Mouse (Mus musculus): ENCODE data around the gene Dapk2.

Dapk2 gene

DNA sequence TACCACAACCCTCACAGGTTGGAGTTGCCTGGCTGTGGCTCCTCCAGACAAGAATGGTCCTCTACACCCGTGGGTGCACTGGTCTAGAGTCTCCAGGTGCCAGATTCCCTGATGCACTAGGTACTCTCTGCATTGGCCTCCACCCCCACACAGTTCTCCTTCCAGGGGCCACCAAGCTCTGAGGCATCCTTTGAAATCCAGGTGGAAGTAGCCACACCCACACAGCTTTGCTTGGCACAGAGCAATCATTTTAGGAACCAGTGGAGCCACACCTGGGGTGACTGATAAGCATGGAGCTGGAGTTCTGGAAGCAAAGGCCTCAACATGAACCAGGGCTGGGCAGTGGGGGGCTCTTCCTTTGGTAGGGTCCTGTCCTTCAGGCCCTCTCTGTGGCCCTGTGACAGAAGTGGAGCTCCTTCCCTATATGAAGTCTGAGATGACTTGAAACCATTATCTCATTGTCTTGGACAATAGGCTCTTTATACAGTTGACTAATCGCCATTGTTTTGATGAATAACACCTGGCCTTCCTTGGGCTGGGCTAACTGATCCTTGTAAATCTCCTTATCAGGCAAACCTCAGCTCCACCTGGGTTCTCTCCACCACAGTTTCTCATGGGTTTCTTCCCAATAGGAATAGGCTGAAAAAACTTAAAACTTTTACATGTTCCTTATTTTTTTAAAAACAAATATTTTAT lies 70.6 kb downstream of the Dapk2 start:
- DNase-seq (ENCODE audit: low read depth in 1 of 2, low spot score in 2 of 2) = no peak

DNA sequence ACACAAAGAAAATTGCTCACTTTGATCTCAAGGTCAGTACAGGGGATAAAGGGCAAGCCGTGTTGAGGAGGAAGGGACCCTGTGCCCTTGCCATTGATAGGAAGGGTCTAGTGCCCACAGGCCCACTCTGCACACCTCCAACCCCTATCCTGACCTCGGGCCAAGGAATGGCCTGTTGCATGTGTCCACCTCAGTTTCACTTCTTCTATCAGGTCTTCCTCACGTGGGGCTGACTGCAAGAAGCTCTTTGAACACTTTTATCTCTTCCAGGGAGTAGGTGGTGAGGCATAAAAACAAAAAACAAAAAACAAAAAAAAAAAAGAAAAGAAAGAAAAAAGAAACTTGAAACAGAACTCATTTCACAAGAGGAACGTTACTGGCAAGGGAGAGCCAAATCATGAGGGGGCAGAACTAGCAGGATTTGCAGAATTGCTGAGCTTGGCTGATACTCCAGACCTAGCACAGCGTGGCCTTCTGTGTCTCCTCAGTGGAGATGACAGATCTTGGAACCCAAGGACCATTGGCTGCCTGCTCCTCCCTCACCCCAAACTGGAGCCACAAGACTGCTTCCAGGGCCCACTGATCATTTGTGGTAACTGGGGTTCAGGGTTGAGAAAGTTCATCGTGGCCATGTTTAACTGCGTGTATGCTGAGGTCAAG lies 73.9 kb downstream of the Dapk2 start:
- DNase-seq (ENCODE audit: low read depth in 1 of 2, low spot score in 2 of 2) = no peak

DNA sequence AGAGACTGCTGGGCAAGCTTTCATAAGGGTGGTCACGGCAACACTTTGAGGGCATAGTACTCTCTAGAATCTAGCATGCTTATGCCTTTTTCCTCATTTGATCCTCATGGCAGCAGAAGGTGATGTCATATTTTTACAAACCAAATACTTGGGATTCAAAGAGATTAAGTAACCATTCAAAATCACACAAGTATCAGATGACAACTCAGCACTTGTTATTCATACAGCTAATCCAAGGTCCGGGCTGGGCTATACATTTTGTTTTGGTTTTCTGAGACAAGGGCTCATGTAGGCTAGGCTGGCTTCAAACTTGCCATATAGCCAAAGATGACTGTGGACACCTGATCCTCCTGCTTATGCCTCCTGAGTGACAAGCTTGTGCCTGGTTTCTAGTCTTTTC lies 78.6 kb downstream of the Dapk2 start:
- DNase-seq (ENCODE audit: low read depth in 1 of 2, low spot score in 2 of 2) = no peak

DNA sequence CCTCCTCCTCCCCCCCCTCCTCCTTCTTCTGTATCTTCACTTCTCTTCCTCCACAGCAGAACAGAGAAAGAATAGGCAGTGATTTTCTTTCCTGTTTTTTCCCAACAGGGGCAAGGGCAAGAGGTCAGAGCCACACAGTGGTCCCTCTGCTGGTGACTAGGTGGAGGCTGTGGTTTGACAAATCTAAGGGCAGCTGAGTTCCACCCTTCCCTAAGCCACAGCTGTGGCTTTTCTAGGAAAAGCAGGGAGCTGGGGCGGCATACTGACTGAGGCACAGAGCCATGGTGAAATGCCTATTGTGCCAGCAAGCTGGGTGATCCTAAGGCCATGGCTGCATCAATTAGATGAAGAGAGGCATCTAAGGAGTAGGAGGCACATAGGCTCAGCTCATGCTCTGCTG lies 79.7 kb downstream of the Dapk2 start:
- DNase-seq (ENCODE audit: low read depth in 1 of 2, low spot score in 2 of 2) = no peak

DNA sequence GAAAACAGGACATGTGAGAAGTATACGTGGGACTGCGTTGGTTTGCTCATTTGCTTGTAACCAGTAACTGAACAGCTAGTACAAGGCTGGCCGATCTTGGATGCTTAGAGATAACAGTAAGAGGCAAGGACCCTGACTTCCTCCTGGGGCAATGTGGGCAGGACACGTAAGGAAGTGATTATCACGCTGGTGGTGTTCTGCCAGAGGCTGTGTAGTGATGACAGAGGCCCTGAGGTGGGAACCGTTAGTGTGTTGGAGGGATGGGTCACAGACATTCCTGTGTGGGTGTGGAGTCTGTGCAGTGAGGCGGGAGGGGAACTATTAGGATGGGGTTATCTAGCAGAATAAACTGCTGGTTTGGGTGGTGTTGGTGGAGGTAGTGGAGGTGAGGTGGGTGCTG lies 81.2 kb downstream of the Dapk2 start:
- DNase-seq (ENCODE audit: low read depth in 1 of 2, low spot score in 2 of 2) = no peak

DNA sequence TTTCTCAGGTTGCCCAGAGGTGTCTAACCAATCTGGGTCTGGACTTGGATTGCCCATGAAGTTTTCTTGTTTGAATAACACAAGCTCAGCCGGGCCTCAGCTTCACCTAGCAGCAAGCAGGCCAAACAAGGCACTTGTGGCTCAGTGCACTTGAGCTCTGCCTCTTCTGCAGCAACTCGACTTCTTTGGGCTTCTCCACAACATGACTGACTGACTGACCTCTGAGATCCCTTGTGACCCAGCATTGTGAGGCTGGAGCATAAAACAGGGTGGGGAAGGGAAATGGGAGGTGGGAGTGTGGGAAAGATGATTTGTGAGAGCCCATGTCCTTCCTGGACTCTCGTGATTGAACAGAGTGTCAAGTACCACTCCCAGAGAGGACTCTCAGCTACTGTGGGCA lies 81.7 kb downstream of the Dapk2 start:
- no peak for DNase-seq (ENCODE audit: low read depth in 1 of 2, low spot score in 2 of 2)

DNA sequence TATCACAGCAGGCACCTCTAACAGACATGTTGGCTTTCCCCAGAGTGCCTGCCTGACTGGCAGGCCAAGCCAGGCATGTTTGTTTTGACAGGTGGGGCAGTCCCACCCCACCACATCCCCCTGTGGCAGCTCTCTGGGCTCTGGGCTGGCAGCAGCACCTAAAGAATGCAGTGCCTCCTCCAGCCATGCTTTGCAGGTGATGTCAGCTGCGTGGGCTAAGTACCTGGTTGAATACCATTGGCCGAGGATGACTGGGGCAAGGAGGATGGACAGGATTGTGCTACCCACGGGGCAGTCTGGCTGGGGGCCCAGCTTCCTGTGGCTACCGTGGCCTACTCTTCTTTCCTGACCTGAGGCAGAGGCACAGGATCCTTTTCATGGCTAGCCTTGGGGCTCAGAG lies 82.5 kb downstream of the Dapk2 start:
- DNase-seq (ENCODE audit: low read depth in 1 of 2, low spot score in 2 of 2) = no peak

DNA sequence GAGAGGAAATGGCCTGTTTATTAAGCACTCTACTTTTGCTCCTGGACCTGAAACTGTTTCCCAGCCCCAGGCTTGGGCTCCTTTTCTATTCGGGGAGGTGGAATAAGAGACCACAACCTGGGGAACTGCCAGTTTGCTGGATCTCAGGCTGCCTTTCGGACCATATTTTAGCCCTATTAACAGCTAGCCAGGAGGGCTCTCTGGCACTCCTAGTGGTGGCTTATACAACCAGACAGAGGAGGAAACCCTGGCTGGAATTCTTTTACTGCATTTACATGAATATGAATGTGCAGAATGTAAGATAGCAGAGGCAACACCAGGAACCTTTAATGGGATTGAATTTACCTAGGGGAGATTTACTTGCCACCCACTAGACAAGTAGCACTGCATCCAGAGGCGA lies 83.0 kb downstream of the Dapk2 start:
- DNase-seq (ENCODE audit: low read depth in 1 of 2, low spot score in 2 of 2) = no peak

DNA sequence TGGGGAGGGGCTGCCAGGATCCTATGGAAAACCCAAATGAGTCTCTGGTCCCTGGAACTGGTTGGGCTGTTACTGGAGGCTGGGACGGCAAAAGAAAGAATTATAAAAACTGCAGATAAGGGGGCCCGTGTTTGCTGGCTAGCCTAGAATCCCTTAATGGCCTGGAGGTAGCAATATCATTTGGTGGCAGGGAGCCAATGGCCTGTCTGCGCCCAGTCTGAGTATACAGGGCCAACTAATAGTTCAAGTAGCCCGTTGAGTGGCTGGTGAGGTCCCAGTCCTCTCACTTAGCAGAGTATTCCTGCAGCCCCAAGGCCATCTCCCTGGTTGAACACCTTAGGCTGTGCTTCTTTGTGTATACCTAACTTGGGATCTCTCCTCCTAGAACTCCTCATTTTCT lies 83.7 kb downstream of the Dapk2 start:
- no peak for DNase-seq (ENCODE audit: low read depth in 1 of 2, low spot score in 2 of 2)

DNA sequence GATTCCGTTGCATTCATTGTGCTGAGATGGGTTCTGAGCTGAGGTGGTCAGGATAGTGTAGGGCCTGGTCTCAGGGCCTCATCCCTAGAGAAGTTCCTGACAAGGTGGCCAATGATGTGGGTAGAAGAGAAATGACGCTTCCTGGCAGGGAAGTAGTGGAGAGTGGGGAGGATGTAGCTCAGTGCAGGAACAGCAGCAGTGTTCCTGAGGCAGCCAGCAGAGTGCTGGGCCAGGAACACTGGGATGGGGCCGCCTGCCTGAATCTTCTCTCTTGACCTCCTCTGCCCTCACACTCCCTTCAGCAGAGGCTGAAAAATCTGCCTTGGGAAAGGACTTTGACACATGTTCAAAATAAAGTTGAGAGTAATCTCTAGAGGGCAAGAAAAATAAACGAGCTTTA lies 85.2 kb downstream of the Dapk2 start:
- DNase-seq (ENCODE audit: low read depth in 1 of 2, low spot score in 2 of 2) = no peak

DNA sequence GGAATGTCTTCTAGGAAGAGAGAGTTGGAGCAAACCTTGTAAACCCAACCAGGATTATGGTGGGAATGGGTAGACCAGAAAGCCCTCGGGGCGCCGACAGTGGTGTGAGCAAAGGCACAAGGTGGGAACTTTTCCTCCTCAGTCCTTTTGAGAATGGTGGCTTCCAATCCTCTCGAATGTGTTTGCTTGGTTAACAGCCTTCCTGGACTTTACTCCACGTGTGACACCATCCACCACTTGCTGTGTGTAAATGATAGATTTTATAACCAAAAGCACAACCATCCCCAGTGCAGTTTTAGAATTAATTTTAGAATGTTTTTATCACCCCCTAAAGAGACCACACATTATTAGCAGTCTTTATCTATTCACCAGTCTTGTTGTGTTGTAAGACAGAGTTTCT lies 86.1 kb downstream of the Dapk2 start:
- DNase-seq (ENCODE audit: low read depth in 1 of 2, low spot score in 2 of 2) = no peak

DNA sequence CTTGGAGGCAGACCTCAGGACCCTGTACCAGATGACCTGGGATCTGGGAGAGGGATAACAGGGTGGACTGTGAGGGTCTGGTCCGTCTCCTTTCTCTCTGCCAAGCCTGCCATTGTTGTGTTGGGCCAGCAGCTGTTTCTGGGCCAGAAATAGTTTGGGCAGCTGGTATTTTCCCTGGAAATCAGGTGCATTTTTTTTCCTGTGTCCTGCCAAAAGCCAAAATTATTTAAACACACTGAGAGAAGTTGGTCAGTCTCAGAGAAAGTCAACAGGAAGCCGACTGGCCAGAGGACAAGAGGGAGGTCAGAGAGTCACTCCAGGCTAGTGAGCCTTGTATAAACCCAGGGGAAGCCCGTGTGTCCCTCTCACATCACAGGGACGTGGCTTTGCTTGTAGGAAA lies 87.7 kb downstream of the Dapk2 start:
- DNase-seq (ENCODE audit: low read depth in 1 of 2, low spot score in 2 of 2) = no peak

DNA sequence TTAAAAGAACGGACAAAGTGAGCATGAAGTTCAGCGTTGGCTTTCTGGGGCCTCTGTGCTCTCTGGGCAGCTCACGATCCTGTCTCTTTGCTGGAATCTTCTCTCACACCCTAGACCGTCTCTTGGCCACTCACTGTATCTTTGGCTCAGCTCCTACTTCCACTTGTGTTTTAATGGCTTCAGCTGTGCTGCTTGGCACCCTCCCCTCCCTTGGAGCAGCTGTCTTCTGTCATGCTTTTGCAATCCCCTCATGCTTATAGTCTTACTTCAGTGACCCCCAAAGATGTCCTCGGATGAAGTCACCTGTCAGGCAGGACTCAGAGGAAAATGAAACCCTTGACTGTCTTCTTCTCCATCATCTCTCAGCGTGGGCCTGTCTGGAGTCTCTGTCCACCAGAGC lies 91.3 kb downstream of the Dapk2 start:
- DNase-seq (ENCODE audit: low read depth in 1 of 2, low spot score in 2 of 2) = no peak

DNA sequence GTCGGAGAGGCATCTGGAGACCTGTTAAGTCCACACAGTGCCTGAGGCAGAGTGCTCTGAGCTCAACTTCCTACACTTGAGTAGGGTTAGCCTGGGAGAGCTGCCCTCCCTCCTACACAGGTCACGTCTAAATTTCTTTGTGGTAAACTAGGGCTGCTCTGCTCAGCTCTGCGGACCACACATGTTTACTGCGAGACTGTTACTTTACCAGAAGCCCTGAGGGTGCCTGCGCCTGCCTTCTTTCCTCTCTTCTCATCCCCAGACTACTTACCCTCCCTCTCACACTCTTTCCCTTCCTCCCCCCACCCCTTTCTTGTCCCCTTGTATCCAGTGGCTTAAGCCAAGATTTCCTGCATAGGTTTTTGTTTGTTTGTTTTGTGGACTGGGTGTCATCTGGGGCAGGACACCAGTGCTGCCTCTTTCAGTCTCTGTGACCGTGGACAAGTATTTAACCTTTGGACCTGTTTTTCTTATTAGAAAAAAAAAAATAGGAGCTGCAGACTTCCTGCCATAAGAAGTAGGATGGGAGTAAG lies 93.2 kb downstream of the Dapk2 start:
- no peak for DNase-seq (ENCODE audit: low read depth in 1 of 2, low spot score in 2 of 2)

DNA sequence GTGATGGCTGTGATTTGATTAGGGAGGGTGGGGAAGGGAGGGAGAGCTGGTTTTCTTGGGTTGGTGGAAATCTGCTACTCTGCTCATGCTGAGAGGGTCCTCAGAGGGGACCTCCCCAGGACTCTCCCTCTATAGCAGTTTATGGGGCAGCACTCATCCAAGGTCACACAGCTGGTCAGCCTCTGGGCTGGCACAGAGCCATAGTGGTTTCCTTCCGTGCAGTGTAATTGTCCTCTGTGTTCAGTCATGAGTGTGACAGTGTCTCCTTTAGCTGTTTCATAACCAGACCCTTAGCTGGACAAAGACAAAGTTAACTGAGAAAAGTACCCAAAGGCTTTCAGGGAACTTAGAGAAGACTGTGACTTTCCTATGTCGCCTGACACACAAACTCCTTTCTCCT lies 103.7 kb downstream of the Dapk2 start:
- no peak for DNase-seq (ENCODE audit: low read depth in 1 of 2, low spot score in 2 of 2)

DNA sequence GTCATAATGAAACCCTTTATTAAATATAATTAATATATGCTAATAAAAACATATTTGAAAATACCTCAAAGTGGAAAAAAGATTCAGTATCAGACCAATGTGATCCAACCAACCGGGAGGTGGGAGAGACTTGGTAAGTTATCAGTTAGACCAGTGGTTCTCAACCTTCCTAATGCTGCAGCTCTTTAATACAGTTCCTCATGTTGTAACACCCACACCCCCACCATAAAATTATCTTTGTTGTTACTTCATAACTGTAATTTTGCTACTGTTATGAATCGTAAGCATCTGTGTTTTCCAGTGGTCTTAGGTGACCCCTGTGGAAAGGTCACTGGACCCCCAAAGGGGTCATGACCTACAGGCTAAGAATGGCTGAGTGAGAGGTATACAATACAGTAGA lies 105.7 kb downstream of the Dapk2 start:
- no peak for DNase-seq (ENCODE audit: low read depth in 1 of 2, low spot score in 2 of 2)

DNA sequence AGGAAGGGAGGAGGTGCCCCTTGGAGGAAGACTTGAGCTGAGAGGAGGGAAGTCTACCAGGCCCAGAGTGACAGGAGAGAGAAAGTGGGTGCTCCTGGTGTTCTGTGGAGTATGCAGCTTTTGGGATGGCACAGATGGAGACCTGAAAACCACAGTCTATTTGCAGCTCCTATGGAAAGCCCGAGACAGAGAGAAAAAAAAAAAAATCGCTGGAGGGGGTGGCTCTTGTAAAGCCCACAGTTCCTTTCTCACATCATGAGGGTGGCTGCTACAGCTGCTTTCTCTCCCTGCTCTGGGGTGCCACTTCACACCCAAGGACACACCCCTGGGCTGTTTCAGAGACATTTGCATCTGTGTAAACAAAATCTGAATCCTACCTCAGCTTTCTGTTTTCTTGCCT lies 107.6 kb downstream of the Dapk2 start:
- DNase-seq (ENCODE audit: low read depth in 1 of 2, low spot score in 2 of 2) = no peak

DNA sequence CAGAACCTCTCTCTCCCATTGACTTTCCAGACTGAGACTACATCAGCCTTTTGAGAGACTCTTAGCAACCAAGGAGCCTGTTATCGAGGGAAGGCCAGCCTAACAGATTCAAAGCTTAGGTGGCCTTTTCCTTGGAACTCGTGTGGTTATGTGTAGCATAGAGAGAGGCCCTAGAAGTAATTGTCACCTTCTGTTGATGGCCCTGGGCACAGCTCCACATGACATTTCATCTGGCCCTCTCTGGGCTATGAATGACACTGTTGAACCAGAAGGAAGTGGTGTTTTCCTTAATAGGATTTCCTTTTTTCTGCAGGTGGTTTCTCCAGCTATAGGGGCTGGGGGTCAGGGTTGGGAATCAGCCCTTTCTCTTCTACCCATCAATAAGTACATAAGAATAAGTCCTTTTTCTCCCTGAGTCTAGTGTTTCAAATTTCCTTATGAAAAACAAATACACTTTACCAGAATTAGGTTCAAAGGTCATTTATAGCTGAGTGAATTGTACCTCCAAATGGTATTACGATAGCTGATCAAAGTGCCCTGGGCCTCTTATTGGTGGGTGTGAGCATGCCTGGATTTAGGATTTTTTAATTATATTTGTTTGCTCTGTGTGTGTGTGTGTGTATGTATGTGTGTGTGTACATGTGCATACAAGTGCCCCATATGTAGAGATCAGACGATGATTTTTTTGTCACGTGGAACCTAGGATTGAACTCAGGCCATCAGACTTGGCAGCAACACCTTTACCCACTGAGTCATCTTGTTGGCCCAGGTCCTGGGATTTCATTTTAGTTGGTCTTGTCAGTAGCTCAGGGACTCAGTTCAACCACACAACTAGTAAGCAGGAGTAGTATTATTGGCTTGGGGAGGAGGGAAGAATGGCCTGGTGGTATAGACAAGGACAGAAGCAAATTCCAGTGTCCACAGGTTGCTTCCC lies 108.5 kb downstream of the Dapk2 start:
- DNase-seq (ENCODE audit: low read depth in 1 of 2, low spot score in 2 of 2) = no peak

DNA sequence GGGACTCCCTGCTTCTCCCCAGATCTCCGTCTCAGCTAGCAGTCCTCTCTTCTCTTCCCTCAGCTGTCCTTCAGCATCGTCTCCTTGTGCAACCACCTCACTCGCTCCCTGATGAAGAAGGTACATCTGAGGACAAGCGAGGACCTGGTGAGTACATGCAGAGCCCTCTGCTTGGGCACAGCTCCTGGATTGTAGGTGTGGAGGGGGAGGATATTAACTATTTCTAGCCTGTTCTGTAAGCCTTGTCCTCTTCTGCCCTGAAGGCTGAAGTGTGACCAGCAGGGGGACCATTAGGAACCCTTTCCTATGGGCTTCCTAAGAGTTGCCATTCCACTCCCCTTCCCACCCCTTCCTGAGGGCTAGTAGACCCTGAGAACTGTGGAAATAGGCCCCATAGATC lies 110.8 kb downstream of the Dapk2 start:
- no peak for DNase-seq (ENCODE audit: low read depth in 1 of 2, low spot score in 2 of 2)

DNA sequence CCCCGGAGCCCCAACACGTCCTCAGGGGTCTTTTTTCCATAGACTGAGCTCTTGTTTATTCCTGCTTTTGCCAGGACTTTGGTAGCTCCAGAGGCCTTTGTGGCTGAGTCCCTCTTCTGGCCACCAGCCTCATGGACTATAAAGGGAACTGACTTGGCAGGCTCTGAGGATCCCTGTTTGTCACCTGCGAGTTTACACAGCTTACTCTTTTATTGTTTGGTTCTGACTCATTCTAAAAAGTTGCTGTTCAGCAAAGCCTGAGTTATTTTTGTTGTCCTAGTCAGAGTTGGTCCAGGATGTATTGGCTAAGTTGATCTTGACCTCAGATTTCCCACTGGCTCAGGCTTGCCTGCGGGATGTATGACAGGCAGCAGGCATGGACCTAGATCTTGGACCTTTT lies 112.0 kb downstream of the Dapk2 start:
- DNase-seq (ENCODE audit: low read depth in 1 of 2, low spot score in 2 of 2) = no peak

DNA sequence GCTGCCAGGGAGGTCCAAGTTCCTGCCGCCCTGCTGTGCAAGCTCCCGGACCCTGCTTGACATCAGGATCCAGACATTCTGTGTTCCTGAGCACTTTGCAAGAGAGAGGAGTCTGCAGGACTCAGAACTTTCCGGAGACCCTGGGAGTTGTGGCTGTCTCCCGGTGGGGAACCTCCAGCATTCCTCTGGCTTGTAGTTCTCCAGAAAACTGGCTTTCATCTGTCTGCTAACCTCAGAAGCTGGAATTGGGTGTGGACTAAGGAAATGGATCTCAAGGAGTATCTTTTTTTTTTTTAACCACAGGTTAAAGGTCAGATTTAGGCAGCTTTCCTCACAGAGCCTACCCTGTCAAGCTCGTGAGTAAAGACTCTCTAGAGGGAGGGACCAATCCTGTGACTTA lies 113.7 kb downstream of the Dapk2 start:
- no peak for DNase-seq (ENCODE audit: low read depth in 1 of 2, low spot score in 2 of 2)

DNA sequence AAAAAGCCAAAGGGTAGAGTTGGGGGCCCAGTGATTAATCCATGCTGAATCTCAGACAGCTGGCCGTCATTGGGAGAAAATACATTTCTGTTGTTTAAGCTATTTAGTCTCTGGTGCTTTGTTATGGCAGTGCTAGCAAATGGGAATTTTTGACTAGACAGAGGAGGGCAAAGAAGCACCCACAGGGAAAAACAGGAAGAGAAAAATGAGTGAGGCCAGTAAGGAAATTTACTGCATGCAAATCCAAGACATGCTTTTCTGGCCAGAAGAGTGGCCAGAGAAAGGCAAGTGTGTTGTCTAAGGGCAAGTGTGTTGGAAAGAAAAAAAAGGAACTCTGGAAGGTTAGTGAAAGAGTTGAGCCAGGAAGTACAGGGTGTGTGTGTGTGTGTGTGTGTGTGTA lies 115.6 kb downstream of the Dapk2 start:
- DNase-seq (ENCODE audit: low read depth in 1 of 2, low spot score in 2 of 2) = no peak
